Mouse (Mus musculus) MEL (cell line): Measurements from ENCODE around the gene Gm3336. TPM values are rescaled to one million over a fixed set of nuclear protein-coding genes. Genes with fewer than 3 reads are reported as not detected.

ENCODE experiments used
- DNase-seq: peaks from one replicate; pipeline ENCODE4 v3.0.0; 2011; ENCODE audit warnings: low read depth, low spot score
- H3K27ac ChIP-seq: 2 replicates; pipeline ENCODE4 v1.5.1; 2012; ENCODE audit warnings: low read depth, mild to moderate bottlenecking, control low read depth, low read length, moderate library complexity; ENCODE audit not compliant: control insufficient read depth
- H3K27me3 ChIP-seq, 2 experiments: fragments of 150-350 bp in 1 of 2; sonication (generic) in 1 of 2; 2 replicates each; pipeline ENCODE4 v1.6.1; 2012; ENCODE audit warnings: low read length in 2 of 2, mild to moderate bottlenecking in 2 of 2, improper control_type of control experiment in 1 of 2, moderate library complexity in 1 of 2; ENCODE audit not compliant: insufficient read depth in 2 of 2, control insufficient read depth in 1 of 2
- H3K36me3 ChIP-seq, 2 experiments: 2 replicates each; pipeline ENCODE4 v1.6.1; 2012 to 2014; ENCODE audit warnings: low read length in 2 of 2, improper control_type of control experiment in 1 of 2, inconsistent platforms in 1 of 2, mild to moderate bottlenecking in 1 of 2; ENCODE audit not compliant: insufficient read depth in 2 of 2, control insufficient read depth in 1 of 2
- H3K4me1 ChIP-seq, 2 experiments: fragments of 150-350 bp in 1 of 2; sonication (generic) in 1 of 2; 2 replicates each; pipeline ENCODE4 v1.6.1; 2012; ENCODE audit warnings: low read length in 2 of 2, improper control_type of control experiment in 1 of 2, mild to moderate bottlenecking in 1 of 2; ENCODE audit not compliant: insufficient read depth in 2 of 2, control insufficient read depth in 1 of 2
- H3K4me3 ChIP-seq, 2 experiments: fragments of 150-350 bp in 1 of 2; sonication (generic) in 1 of 2; 2 replicates each; pipeline ENCODE4 v1.5.1; 2012; ENCODE audit warnings: low read depth in 2 of 2, low read length in 2 of 2, mild to moderate bottlenecking in 2 of 2, moderate library complexity in 2 of 2, control low read depth in 1 of 2, improper control_type of control experiment in 1 of 2; ENCODE audit not compliant: control insufficient read depth in 1 of 2, insufficient read depth in 1 of 2
- H3K79me2 ChIP-seq: 2 replicates; pipeline ENCODE4 v1.6.1; 2012; ENCODE audit warnings: mild to moderate bottlenecking, low read length, moderate library complexity; ENCODE audit not compliant: control insufficient read depth, poor library complexity, insufficient read depth
- H3K9ac ChIP-seq: 2 replicates; pipeline ENCODE4 v1.6.1; 2012; ENCODE audit warnings: low read depth, mild to moderate bottlenecking, control low read depth, low read length, moderate library complexity; ENCODE audit not compliant: control insufficient read depth, poor library complexity, severe bottlenecking
- H3K9me3 ChIP-seq: fragments of 150-350 bp; sonication (generic); replicated peaks from 2 replicates; pipeline ENCODE4 v1.6.1; 2012; ENCODE audit warnings: mild to moderate bottlenecking, low read length, improper control_type of control experiment, moderate library complexity; ENCODE audit not compliant: insufficient read depth
- CTCF ChIP-seq, 3 experiments: IDR thresholded peaks in 2 of 3; conservative IDR thresholded peaks in 1 of 3; 2 replicates each; pipeline ENCODE4 v1.5.1; 2011 to 2012; ENCODE audit warnings: low read length in 3 of 3, low read depth in 2 of 3, mild to moderate bottlenecking in 2 of 3, improper control_type of control experiment in 1 of 3, inconsistent platforms in 1 of 3, mixed read lengths in 1 of 3, moderate library complexity in 1 of 3; ENCODE audit not compliant: control insufficient read depth in 1 of 3, insufficient read depth in 1 of 3, poor library complexity in 1 of 3, severe bottlenecking in 1 of 3
- ELF1 ChIP-seq: IDR thresholded peaks from 2 replicates; pipeline ENCODE4 v1.6.1; 2014; ENCODE audit warnings: low read depth, mild to moderate bottlenecking, inconsistent platforms, low read length, improper control_type of control experiment, moderate library complexity
- EP300 ChIP-seq, 2 experiments: IDR thresholded peaks; 2 replicates each; pipeline ENCODE4 v1.6.1; 2011; ENCODE audit warnings: improper control_type of control experiment in 2 of 2, low read length in 2 of 2, low read depth in 1 of 2, mild to moderate bottlenecking in 1 of 2
- GABPA ChIP-seq: IDR thresholded peaks from 2 replicates; pipeline ENCODE4 v1.6.1; 2012; ENCODE audit warnings: low read depth, mild to moderate bottlenecking, inconsistent platforms, low read length, improper control_type of control experiment, moderate library complexity
- HCFC1 ChIP-seq: IDR thresholded peaks from 2 replicates; pipeline ENCODE4 v1.6.1; 2012; ENCODE audit warnings: low read depth, mild to moderate bottlenecking, inconsistent platforms, low read length, improper control_type of control experiment, moderate library complexity
- MYB ChIP-seq: IDR thresholded peaks from 2 replicates; pipeline ENCODE4 v1.6.1; 2011; ENCODE audit warnings: mild to moderate bottlenecking, low read depth, low read length, improper control_type of control experiment
- MYC ChIP-seq: IDR thresholded peaks from 2 replicates; pipeline ENCODE4 v1.6.1; 2011; ENCODE audit warnings: low read depth, mild to moderate bottlenecking, low read length, improper control_type of control experiment, moderate library complexity
- NELFE ChIP-seq: IDR thresholded peaks from 2 replicates; pipeline ENCODE4 v1.6.1; 2011; ENCODE audit warnings: low read depth, low read length, improper control_type of control experiment
- RAD21 ChIP-seq: IDR thresholded peaks from 2 replicates; pipeline ENCODE4 v1.6.1; 2011; ENCODE audit warnings: mild to moderate bottlenecking, low read depth, low read length, improper control_type of control experiment
- RCOR1 ChIP-seq: IDR thresholded peaks from 2 replicates; pipeline ENCODE4 v1.6.1; 2012; ENCODE audit warnings: low read depth, mild to moderate bottlenecking, inconsistent platforms, low read length, improper control_type of control experiment
- TAL1 ChIP-seq: IDR thresholded peaks from 2 replicates; pipeline ENCODE4 v1.6.1; 2012; ENCODE audit warnings: mild to moderate bottlenecking, inconsistent platforms, low read length, moderate library complexity, mixed read lengths
- UBTF ChIP-seq: IDR thresholded peaks from 2 replicates; pipeline ENCODE4 v1.6.1; 2012; ENCODE audit warnings: low read depth, mild to moderate bottlenecking, inconsistent platforms, low read length, improper control_type of control experiment, moderate library complexity, borderline replicate concordance; ENCODE audit not compliant: insufficient read depth
- USF1 ChIP-seq: IDR thresholded peaks from 2 replicates; pipeline ENCODE4 v1.6.1; 2014; ENCODE audit warnings: low read depth, mild to moderate bottlenecking, inconsistent platforms, low read length, improper control_type of control experiment, moderate library complexity
- USF2 ChIP-seq, 2 experiments: IDR thresholded peaks; 2 replicates each; pipeline ENCODE4 v1.6.1; 2011 to 2012; ENCODE audit warnings: improper control_type of control experiment in 2 of 2, low read length in 2 of 2, borderline replicate concordance in 1 of 2, inconsistent platforms in 1 of 2, low read depth in 1 of 2, mild to moderate bottlenecking in 1 of 2; ENCODE audit not compliant: insufficient read depth in 1 of 2
- ZC3H11A ChIP-seq: IDR thresholded peaks from 2 replicates; pipeline ENCODE4 v1.6.1; 2012; ENCODE audit warnings: low read depth, mild to moderate bottlenecking, inconsistent platforms, low read length, improper control_type of control experiment
- ZKSCAN1 ChIP-seq: IDR thresholded peaks from 2 replicates; pipeline ENCODE4 v1.6.1; 2012; ENCODE audit warnings: low read depth, mild to moderate bottlenecking, inconsistent platforms, low read length, improper control_type of control experiment, moderate library complexity
- ZNF384 ChIP-seq: IDR thresholded peaks from 2 replicates; pipeline ENCODE4 v1.6.1; 2012; ENCODE audit warnings: low read depth, mild to moderate bottlenecking, inconsistent platforms, low read length, improper control_type of control experiment
- polyA plus RNA-seq, 2 experiments: library from polyadenylated mRNA; stranded (reverse) in 1 of 2; unstranded in 1 of 2; fragments of >175 nt in 1 of 2; fragments of >200 nt in 1 of 2; gene quantifications; 2 replicates each; pipeline versions ENCODE4 v1.2.1 to v1.2.4; 2012; ENCODE audit warnings: low replicate concordance in 2 of 2, low read depth in 1 of 2; ENCODE audit not compliant: insufficient read length in 2 of 2, insufficient read depth in 1 of 2, missing spikeins in 1 of 2
- total RNA-seq: library from RNA; depleted of rRNA; stranded (reverse); fragments of 300-350 nt; gene quantifications from 2 replicates; pipeline ENCODE4 v1.2.3, GENCODE M21; 2012

Gm3336 gene
- total and polyA plus RNA-seq, 3 experiments, result 0.19 to 0.72 TPM; not detected in 1

DNA sequence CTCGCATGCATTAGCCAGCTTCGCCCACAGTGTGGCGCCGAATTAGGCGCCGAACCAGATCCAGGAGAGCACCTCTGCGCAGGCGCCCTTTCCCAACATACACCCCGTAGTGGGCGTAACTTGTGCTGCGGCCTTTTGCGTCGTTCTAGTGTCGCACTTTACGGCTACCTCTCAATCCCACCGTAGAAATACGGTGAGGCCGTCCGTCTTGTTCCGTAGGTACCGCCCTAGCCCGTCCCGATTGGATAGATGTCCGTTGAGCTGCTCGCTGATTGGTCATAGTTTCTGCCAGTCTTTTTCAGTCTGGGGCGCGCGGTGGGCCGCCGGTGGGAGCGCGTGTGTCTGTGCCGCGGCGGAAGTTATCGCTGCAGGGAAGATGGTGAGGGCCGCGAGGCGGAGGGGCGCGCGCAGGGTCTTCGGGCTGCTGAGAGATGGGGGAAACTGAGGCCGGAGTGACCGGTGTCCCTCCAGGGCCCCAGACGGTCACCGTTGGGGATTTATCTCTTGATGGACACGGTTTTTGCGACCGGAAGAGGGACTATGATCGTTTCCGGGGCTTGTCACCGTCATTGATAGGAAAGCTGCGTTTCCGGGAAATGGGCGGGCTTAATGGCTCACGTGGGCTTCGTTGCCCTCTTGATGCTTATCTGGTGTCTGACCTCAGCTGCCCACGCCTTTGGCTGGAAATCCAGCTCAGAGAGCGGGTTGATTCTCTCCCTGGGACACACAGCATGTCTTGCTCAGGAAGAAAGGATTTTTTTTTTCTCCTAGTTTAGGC lies 45.1 kb upstream of the Gm3336 start, which contains the start of gene Lsm4 (continued):
- TF ChIP-seq USF2 (IDR thresholded peaks at IDR 0.05; ENCODE audit: borderline replicate concordance in 1 of 2, insufficient read depth in 1 of 2, low read depth in 1 of 2, low read length in 2 of 2) (peak; percentile 51 to 80), NELFE (peak; percentile 70), CTCF (IDR thresholded peaks at IDR 0.05 in 2 of 3, conservative IDR thresholded peaks at IDR 0.05 in 1 of 3; ENCODE audit: control insufficient read depth in 1 of 3, insufficient read depth in 1 of 3, low read depth in 2 of 3, low read length in 3 of 3, poor library complexity in 1 of 3, severe bottlenecking in 1 of 3) (peak; percentile 69 to 73 (median 72))

DNA sequence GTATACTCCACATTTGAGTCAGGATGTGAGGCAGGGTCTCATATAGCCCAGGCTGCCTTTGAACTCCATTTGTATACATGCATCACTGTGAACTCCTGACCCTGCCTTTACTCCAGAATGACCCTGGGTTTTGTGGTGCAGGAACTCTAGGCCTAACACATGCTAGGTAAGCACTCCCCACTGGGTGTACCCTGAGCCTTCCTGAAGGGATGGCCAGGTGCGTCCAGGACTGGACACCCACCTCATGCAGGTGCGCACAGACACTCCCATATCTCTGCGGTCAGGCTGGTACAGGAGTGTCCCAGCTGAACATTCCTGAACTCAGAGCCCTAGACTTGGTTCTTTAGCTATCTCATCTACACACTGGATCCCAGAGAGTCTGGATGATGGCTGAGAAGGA lies 44.2 kb upstream of the Gm3336 start:
- peaks cover 22% of the 10 kb centered on the region for H3K79me2 ChIP-seq
- peaks cover 0 to 20% of the 10 kb centered on the region in 2 experiments; a peak in 2 of 4 replicates for H3K36me3 ChIP-seq
- no peak for TF ChIP-seq RCOR1
- no peak for TF ChIP-seq ZC3H11A
- no peak for TF ChIP-seq ZKSCAN1
- TF ChIP-seq USF2 (IDR thresholded peaks at IDR 0.05; ENCODE audit: borderline replicate concordance in 1 of 2, insufficient read depth in 1 of 2, low read depth in 1 of 2, low read length in 2 of 2), result no peak
- no peak for TF ChIP-seq UBTF
- no peak for TF ChIP-seq TAL1
- TF ChIP-seq RAD21, result no peak
- no peak for TF ChIP-seq ELF1
- no peak for TF ChIP-seq USF1
- no peak for TF ChIP-seq MYB
- no peak for TF ChIP-seq EP300 (IDR thresholded peaks at IDR 0.05; ENCODE audit: low read depth in 1 of 2, low read length in 2 of 2)
- TF ChIP-seq MYC, result no peak
- no peak for TF ChIP-seq GABPA
- no peak for TF ChIP-seq ZNF384
- TF ChIP-seq HCFC1, result no peak
- peak overlapping the region; percentile 89 for H3K27ac ChIP-seq
- peak overlapping the region; percentile 84 for H3K9ac ChIP-seq
- peak overlapping the region; percentile 56 to 77 for H3K4me3 ChIP-seq
- no peak for DNase-seq
- H3K4me1 ChIP-seq, result peaks cover 5 to 21% of the 10 kb centered on the region in 2 experiments; a peak in 3 of 4 replicates
- no peaks in the 10 kb centered on the region for H3K9me3 ChIP-seq
- H3K27me3 ChIP-seq, result no peaks in the 10 kb centered on the region
